Mouse (Mus musculus) fibroblast of lung, adult 2 months (primary cell): ENCODE data around the gene 4932438H23Rik.

Experiments used
- DNase-seq: peaks from one replicate; pipeline ENCODE4 v3.0.0-alpha.2; 2011; ENCODE audit warnings: low read depth

Gene 4932438H23Rik

DNA sequence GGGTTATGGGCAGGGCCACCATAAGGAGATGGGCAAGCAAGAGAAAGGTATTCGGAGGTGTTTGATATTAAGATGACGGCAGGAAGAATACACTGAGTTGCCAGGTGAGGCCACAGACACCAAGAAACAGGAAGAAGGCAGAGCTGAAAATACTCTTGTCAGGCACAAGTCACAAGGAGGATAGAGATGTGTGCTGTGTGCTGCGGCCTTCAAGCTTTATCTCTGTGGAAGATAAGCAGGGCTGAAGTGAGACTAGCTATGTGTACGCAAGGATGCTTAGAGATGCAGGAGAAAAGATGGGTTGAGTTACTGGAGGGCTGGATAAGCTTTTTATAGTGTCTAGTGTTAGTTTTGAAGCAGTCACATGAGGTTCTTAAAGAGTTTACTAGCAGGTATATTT is 37.7 kb downstream of the 4932438H23Rik start:
- DNase-seq = no peak

DNA sequence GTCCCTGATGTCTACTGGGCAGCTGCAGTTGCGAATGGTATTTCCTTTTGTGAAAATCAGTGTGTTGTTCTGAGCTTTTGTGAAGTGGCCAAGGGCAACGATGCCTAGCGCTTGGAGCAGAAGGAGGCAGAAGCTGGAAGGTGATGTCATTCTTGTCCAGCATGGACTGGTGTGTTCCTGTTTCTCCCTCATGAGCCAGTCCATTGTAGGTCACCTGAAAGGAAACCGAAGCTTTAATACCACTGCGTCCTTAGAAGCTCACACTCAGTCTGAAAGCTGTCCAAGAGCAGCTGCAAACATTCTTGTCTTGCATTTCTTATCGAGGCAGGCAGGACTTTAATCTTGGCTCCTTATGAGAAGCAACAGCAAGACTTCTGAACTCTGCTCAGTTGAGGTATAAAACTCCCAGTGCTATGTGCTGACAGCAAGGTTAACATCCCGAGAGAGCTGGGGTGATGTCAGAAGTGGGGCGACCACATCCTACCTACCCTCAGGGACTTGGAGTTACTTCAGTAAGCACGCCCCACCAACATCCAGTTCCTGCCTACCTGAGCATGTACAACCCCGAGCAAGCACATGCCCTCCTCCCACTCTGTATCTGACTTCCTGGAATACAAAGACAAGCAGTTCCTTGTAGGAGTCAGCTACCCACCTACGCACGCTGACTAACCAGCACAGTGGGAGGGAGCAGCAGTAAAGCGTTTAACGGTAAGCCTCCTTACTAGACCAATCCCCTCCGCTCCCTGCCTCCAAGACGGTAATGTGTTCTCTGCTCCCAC is 38.7 kb downstream of the 4932438H23Rik start:
- DNase-seq = peak; percentile 54

GRCm38 (mm10) chr16:91055150-91055549 is 39.8 kb downstream of the 4932438H23Rik start:
- DNase-seq = no peak

GRCm38 (mm10) chr16:91053599-91053998 is 41.3 kb downstream of the 4932438H23Rik start:
- no peak for DNase-seq

DNA sequence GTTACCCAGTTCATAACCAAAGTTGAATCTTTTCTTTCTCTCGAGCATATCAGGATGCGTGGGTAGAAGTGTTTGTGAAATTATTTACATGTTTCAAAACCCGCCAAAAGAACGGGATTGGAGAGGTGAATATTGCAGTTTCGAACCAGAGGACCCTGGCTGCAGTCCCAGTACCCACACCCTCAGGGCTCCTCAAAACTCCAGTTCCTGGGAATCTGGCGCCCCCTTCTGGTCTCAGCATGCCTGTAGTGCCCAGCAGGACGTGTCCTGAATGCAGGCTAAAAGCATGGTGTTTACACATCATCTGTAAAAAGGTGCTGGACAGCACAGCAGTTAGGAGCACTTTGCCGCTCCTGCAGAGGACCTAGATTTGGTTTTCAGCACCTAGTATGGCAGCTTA is 49.4 kb downstream of the 4932438H23Rik start:
- no peak for DNase-seq

DNA sequence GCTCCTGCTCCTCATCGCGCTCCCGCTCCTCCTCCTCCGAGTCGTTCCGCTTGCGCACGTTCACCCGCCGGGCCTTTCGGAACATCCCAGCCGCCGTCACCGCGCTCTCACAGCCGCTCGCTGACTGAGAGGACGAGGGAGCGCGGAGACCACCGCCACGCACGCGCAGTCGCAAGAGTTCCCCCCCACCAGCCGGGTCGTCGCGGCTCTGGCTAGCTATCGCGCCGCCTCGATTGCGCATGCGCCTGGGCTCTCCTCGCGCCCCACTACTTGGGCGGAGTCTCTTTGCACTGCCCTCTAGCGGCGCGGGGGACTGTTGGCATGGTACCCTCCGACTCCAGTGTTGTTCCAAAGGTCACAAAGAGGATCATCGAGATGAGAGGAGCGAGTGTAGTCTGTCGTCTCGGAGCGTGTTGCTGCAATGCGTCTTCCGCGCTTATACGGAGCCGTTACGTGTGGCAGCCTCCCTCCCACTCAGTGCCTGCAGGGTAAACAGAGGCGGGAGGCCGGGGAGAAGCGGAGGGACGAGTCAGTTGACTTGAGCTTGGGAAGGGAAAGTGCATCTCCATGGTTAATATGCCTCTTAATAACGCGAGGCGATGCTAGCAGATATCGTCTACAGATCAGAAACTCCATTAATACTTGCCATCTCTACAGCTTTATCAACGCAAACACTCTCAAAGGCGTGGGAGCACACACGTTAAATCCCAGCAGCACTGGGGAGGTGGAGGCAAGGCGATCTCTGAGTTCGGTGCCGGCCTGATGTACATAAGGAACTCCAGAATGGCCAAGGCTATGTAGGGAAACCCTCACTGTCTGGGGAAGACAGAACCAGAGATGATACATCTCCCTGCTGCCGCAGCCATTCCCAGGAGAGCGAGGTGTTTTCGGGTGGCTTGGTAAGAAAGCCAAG is 50.4 kb downstream of the 4932438H23Rik start, which contains the start of gene Paxbp1:
TSS of gene Paxbp1 (minus strand) at position 274 of the 913 bp plus-strand sequence.
- peak; percentile 96 for DNase-seq

DNA sequence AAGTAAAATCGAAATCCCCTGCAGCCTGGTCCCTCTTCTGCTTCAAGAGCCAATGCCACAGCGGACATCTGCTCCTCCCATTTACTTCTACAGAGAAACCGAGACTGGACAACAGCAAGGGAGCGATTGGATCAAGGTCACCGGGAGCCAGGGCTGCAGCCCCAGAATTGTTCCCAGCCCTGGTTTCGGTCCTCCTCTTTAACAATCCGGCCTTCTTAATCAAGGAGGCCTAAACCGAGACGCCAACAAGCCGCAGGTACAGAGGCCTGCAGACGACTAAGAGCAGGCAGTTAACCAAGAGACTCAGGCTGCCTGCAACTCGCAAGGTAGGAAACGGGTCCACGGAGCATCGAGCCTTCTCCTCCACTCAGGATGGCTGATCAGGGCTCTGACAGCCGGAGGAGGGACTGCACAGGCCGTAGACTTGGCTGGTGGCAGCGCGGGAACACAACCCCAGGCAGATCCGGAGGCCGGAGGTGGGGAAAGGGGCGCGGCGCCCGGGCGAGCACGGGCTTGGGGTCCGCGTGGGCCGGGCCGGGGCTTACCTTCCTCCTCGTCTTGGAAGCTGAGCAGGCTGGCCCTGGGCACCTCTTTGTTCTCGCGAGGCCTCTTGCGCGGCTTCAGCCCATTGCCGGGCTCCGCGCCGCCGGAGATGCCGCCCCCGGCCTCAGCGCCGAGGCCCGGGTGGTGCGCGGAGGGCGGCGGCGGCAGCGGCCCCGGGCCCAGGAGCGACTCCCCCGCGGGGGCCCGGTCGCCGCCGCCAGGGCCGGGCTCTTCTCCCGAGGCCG is 51.3 kb downstream of the 4932438H23Rik start:
- no peak for DNase-seq

DNA sequence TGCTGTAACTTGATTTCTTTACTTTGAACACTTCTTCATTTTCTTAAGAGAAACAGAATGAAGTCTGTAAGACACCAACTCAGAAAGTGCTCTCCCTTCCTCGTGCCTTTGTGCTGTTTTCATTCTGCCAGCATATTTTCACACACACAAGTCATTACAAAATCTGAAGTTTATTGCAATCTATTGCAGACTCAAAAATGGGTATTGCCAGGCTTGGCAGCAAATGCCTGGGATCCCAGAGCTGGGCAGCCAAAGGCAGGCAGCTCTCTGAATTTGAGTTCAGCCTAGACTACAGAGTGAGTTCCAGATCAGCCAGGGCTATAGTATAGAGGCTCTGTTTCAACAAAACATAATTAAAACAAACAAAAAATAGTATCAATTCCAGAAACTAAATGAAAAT is 52.3 kb downstream of the 4932438H23Rik start:
- no peak for DNase-seq

GRCm38 (mm10) chr16:91035866-91036265 is 59.1 kb downstream of the 4932438H23Rik start:
- no peak for DNase-seq

GRCm38 (mm10) chr16:91030751-91031150 is 64.2 kb downstream of the 4932438H23Rik start:
- DNase-seq = no peak

GRCm38 (mm10) chr16:91029901-91030300 is 65.0 kb downstream of the 4932438H23Rik start:
- DNase-seq = no peak

DNA sequence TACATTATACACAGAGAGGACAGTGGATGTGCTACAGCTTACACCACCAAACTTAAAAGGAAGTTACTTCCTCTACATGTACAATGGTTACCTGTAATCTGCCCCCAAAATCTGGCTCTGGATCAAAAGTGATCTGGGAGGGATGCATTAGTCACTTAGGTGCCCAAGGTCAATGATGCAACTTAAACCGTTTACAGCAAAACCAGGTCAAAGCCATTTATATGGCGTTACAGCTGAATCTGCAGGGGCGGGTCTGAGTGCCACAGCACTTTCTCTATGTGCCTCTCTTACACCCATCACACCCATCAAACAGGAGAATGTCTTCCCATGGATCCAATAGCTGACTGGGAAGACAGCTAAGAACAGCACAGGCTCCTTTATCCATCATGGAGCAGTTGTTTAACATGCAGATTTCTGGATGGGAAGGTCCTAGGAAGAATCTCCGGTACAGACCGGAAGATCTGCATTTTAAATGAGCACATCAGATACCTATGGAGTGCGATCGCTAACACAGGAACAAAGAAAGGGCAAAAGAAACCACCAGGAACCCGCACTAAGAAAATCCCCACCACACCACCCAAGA is 65.7 kb downstream of the 4932438H23Rik start:
- DNase-seq = no peak

GRCm38 (mm10) chr16:91026290-91026689 is 68.6 kb downstream of the 4932438H23Rik start:
- DNase-seq = no peak

DNA sequence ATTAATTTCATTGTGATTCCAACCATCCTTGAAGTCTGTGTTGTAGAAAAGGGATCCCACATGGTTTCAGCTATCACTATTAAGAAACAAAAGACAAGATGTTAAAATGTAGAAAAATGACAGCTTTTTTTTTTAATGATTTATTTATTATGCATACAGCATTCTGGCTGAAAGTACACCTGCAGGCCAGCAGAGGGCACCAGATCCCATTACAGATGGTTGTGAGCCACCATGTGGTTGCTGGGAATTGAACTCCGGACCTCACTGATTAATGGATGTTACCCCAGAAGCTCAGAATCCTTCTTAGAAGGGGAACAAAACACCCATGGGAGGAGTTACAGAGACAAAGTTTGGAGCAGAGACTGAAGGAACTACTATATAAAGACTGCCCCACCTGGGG is 71.5 kb downstream of the 4932438H23Rik start:
- no peak for DNase-seq

GRCm38 (mm10) chr16:91020842-91021483 is 74.0 kb downstream of the 4932438H23Rik start:
- DNase-seq = no peak

DNA sequence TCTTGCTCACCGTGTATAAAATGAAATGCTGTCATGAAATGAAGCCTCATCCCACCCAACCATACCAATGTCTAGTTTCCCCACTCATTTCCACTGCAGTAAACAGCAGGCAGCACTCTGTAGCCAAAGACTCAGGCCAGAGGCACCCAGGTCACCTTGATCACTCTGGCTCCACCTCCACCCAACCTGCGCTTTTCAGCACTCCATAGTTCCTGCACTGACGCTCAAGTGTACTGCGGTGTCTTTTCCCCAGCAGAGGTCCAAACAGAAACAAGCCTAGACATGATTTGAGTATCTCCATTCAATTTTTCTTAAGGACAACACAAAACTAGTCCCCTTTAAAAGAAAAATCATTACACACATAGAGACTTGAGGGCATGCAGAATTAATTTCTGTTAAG is 75.4 kb downstream of the 4932438H23Rik start:
- DNase-seq = no peak

DNA sequence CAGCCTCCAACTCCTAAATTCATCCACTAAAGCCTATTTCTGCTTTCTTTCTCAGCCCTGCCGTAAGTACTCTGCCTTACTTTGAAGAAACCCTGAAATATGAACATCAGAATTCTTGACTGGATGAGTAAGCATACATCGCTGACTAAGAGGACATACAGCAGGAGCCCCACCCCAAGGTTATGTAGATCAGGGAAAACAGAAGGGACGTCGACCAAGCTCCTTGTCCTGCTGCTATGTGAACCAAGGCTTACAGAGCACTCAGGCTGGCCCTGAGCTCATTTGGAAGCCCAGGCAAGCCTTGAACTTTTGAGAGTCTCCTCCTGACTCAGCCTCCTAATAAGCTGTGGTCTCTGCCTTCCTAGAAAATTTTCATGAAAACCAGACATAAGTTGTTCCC is 79.2 kb downstream of the 4932438H23Rik start:
- no peak for DNase-seq

- no peak for DNase-seq
Observed at GRCm38 (mm10) chr16:91011847-91012246, 83.1 kb downstream of the 4932438H23Rik start.

GRCm38 (mm10) chr16:91011021-91011683 is 83.8 kb downstream of the 4932438H23Rik start, which contains the start of gene Synj1:
Synj1 (minus strand) TSS chr16:91011308.
- DNase-seq = peak; percentile 81

DNA sequence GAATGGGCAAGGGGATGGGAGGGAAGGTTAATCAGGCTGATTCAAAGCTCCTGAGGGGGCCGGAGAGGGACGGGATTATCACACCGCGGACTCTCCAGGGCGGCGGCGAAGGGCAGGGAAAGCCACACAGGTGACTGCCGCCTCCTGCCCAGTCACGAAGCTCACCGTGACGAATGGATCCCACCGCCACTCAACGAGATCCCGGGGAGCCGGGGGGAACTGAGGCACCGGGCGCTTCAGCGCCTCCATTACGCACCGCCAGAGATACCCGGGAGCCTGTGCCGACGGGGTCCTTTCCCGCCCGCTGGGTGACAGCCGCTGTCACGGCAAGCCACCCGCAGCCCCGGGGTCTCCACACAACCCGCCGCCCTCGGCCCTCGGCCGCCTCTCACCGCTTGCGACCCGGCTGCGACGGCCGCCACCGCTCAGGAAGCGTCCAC is 84.3 kb downstream of the 4932438H23Rik start:
- DNase-seq = no peak
